Comparison of ENCODE assay signal across 22 mouse cellular contexts in genomic region chr11:103829956-103830355, GRCm38 (mm10). TPM values are rescaled to one million over a fixed set of nuclear protein-coding genes. Genes with fewer than 3 reads are reported as not detected.
A peak's percentile ranks its signal among the peaks of the same experiment; 100 is the strongest.
DNase-seq lines count a peak whose midpoint lies in the region; ATAC-seq and TF ChIP-seq lines count a peak whose summit lies in the region.
"Had no signal": no experiment of that assay in that cellular context is flagged by ENCODE, and none has a peak within 500 bp of the region (broad histone marks: within the 10 kb centered on the region; RNA-seq: fewer than 3 reads in every experiment).

No protein-coding gene starts in this region.

- H3K9ac ChIP-seq in lung, embryonic 14.5 days, result no peak overlapping the region
- H3K9ac ChIP-seq: embryonic facial prominence, embryonic 15.5 days; heart, embryonic 13.5 days; hindbrain, embryonic 13.5 days had no signal

- H3K4me3 ChIP-seq in lung, embryonic 14.5 days (ENCODE audit: low read depth, low read length), result no peak overlapping the region
- H3K4me3 ChIP-seq: embryonic facial prominence, embryonic 15.5 days; erythroblast, embryonic 14.5 days; forebrain, embryonic 10.5 days; gastrocnemius, adult 2 months; heart, embryonic 13.5 days; hindbrain, embryonic 13.5 days had no signal

- 52% methylated on average over 4 of the region's 4 CpGs for WGBS in lung, embryonic 14.5 days

- DNase-seq in lung, embryonic 14.5 days, result peak; percentile 37
- no peak for DNase-seq in lung, adult 18-20 months
- peak; percentile 62 for DNase-seq in adrenal gland, adult 2 months
- DNase-seq in adrenal gland, adult 8-10 months, result peak; percentile 47
- peak; percentile 60 to 62 for DNase-seq in adrenal gland, postnatal 36 days
- no peak for DNase-seq in urinary bladder, postnatal 4 days (ENCODE audit: low spot score in 2 of 2)
- DNase-seq: cerebellum, adult 8-10 months; cerebellum, postnatal 14 days; embryo, embryonic 11 days; gastrocnemius, adult 2 months; gastrocnemius, postnatal 25 days; heart, postnatal 36 days had no signal

- no peak overlapping the region for H3K27ac ChIP-seq in lung, embryonic 14.5 days (ENCODE audit: low read depth)
- H3K27ac ChIP-seq: embryonic facial prominence, embryonic 15.5 days; forebrain, embryonic 10.5 days; gastrocnemius, adult 2 months; heart, embryonic 13.5 days; hindbrain, embryonic 13.5 days; hindbrain, postnatal 0 days had no signal

- ATAC-seq in lung, embryonic 14.5 days (ENCODE audit: insufficient read depth), result no peak
- ATAC-seq: forebrain, embryonic 14.5 days; hindbrain, postnatal 0 days had no signal

- TF ChIP-seq CTCF in lung, embryonic 14.5 days (IDR thresholded peaks at IDR 0.05; ENCODE audit: low read depth), result no peak

- no peaks in the 10 kb centered on the region for H3K27me3 ChIP-seq in lung, embryonic 14.5 days (ENCODE audit: insufficient read depth, low read length)
- H3K27me3 ChIP-seq: embryonic facial prominence, embryonic 15.5 days; heart, embryonic 13.5 days; hindbrain, embryonic 13.5 days had no signal

- H3K36me3 ChIP-seq in lung, embryonic 14.5 days (ENCODE audit: insufficient read depth), result peaks cover 18% of the 10 kb centered on the region; the same call in 1 of the 2 replicates

- H3K9me3 ChIP-seq in lung, embryonic 14.5 days (ENCODE audit: low read depth, low read length), result no peaks in the 10 kb centered on the region
- H3K9me3 ChIP-seq: embryonic facial prominence, embryonic 15.5 days; forebrain, embryonic 10.5 days; heart, embryonic 13.5 days; hindbrain, embryonic 13.5 days had no signal

- no peaks in the 10 kb centered on the region for H3K4me1 ChIP-seq in lung, embryonic 14.5 days (ENCODE audit: insufficient read depth)
- H3K4me1 ChIP-seq: embryonic facial prominence, embryonic 15.5 days; heart, embryonic 13.5 days; hindbrain, embryonic 13.5 days had no signal

- no peak overlapping the region for H3K4me2 ChIP-seq in lung, embryonic 14.5 days
- H3K4me2 ChIP-seq: embryonic facial prominence, embryonic 15.5 days; heart, embryonic 13.5 days; hindbrain, embryonic 13.5 days had no signal

RNA-seq across cellular contexts. Expression of gene Wnt3, which starts 56.0 kb away (rescaled TPM):
- polyA plus RNA-seq in lung, embryonic 14.5 days (2014; fragmentation: Nextera tagmentation; extraction: Ambion mirVana), result 0.18 TPM in 2 replicates
- total RNA-seq in adrenal gland, adult 2 months (2021), result under 1 TPM in 1 of 2 experiments, not detected in 1; 0.17 TPM
- polyA plus RNA-seq in adrenal gland, adult 2 months (2012; rRNA removed), result not detected in 2 replicates
- total RNA-seq in adrenal gland, adult 8-10 months (2022), result 1 to 10 TPM in 2 of 4 experiments, under 1 TPM in 2; 0.17 to 3.1 (median 1.3) TPM
- 1 to 10 TPM in 1 of 2 experiments, not detected in 1; 1.1 TPM for total RNA-seq in adrenal gland, postnatal 36 days (2021)
- total RNA-seq: common myeloid progenitor, adult 5-6 weeks; gastrocnemius, postnatal 25 days; granulocyte monocyte progenitor cell, adult 5-6 weeks; heart, postnatal 36 days had no signal
- polyA plus RNA-seq: erythroblast, embryonic 14.5 days; heart, embryonic 13.5 days; heart, postnatal 0 days had no signal

Comparison
In these comparisons a context has a peak if more than half of its experiments do, and no peak if none do; other contexts are left out.
1. DNase-seq: peak in lung, embryonic 14.5 days (single experiment), adrenal gland, adult 2 months (single experiment), adrenal gland, adult 8-10 months (single experiment) and adrenal gland, postnatal 36 days (2 of 2); none in lung, adult 18-20 months (0 of 2) and urinary bladder, postnatal 4 days (0 of 2).